Mouse (Mus musculus) midbrain, embryonic 14.5 days (tissue): ENCODE results near the gene Gm45785. TPM values are rescaled to one million over a fixed set of nuclear protein-coding genes. Genes with fewer than 3 reads are reported as not detected.

ENCODE experiments used
- ATAC-seq: fragments of 200-750 bp; cut with Nextera tagmentation; 2 replicates; pipeline ENCODE4 v1.8.0; 2017; ENCODE audit warnings: moderate number of reproducible peaks, moderate library complexity; ENCODE audit not compliant: low FRiP score, low TSS enrichment
- DNase-seq: peaks from one replicate; pipeline ENCODE4 v3.0.0-alpha.2; 2015
- H3K27ac ChIP-seq: fragments of 300-500 bp; sonication (generic); replicated peaks from 2 replicates; pipeline ENCODE4 v1.5.1; 2014; ENCODE audit warnings: mild to moderate bottlenecking, low read depth, low read length, moderate library complexity
- H3K27me3 ChIP-seq: fragments of 300-500 bp; sonication (generic); 2 replicates; pipeline ENCODE4 v1.6.1; 2014; ENCODE audit warnings: low read length, control low read depth, mixed read lengths; ENCODE audit not compliant: control insufficient read depth, insufficient read depth
- H3K36me3 ChIP-seq: fragments of 300-500 bp; sonication (generic); 2 replicates; pipeline ENCODE4 v1.6.1; 2014; ENCODE audit warnings: low read length, control low read depth; ENCODE audit not compliant: control insufficient read depth, insufficient read depth
- H3K4me1 ChIP-seq: fragments of 300-500 bp; sonication (generic); 2 replicates; pipeline ENCODE4 v1.6.1; 2014; ENCODE audit warnings: mild to moderate bottlenecking, antibody characterized with exemption, low read length, control low read depth; ENCODE audit not compliant: control insufficient read depth, insufficient read depth
- H3K4me2 ChIP-seq: fragments of 300-500 bp; sonication (generic); 2 replicates; pipeline ENCODE4 v1.6.1; 2014; ENCODE audit warnings: mild to moderate bottlenecking, low read length, moderate library complexity
- H3K4me3 ChIP-seq: fragments of 300-500 bp; sonication (generic); replicated peaks from 2 replicates; pipeline ENCODE4 v1.5.1; 2014; ENCODE audit warnings: low read depth, low read length
- H3K9ac ChIP-seq: fragments of 300-500 bp; sonication (generic); replicated peaks from 2 replicates; pipeline ENCODE4 v1.6.1; 2014; ENCODE audit warnings: mild to moderate bottlenecking, low read length, moderate library complexity
- H3K9me3 ChIP-seq: fragments of 300-500 bp; sonication (generic); 2 replicates; pipeline ENCODE4 v1.6.1; 2016; ENCODE audit warnings: low read length, control low read depth, mixed read lengths; ENCODE audit not compliant: control insufficient read depth
- WGBS: fragments of 180-500 bp; shearing (Covaris S2); extraction: QIAGEN DNeasy Blood & Tissue Kit; methylation state at CpG from one replicate; pipeline ENCODE4 v1.1.7; 2014; 5-methylcytosine and 5-hydroxymethylcytosine counted together
- polyA plus RNA-seq: library from polyadenylated mRNA; unstranded; fragments of >200 nt; fragmentation: Nextera tagmentation; extraction: Ambion mirVana; gene quantifications from 2 replicates; pipeline ENCODE4 v1.2.1, GENCODE M21; 2014

Gene Gm45785
- polyA plus RNA-seq, 1 experiment from 2014 or later = not detected

GRCm38 (mm10) chr7:140828171-140828881 is 27.8 kb downstream of the Gm45785 start:
- no peaks in the 10 kb centered on the region for H3K4me1 ChIP-seq
- no peaks in the 10 kb centered on the region for H3K9me3 ChIP-seq
- H3K4me2 ChIP-seq = no peak overlapping the region
- ATAC-seq (no peak; the same call in 1 of the 2 replicates), DNase-seq (peak; percentile 78)
- no peak overlapping the region for H3K27ac ChIP-seq
- no peak overlapping the region for H3K9ac ChIP-seq
- 38% methylated on average over 8 of the region's 8 CpGs for WGBS
- no peaks in the 10 kb centered on the region for H3K27me3 ChIP-seq
- no peak overlapping the region for H3K4me3 ChIP-seq
- H3K36me3 ChIP-seq = no peaks in the 10 kb centered on the region

GRCm38 (mm10) chr7:140822731-140823130 is 33.4 kb downstream of the Gm45785 start:
- ATAC-seq (no peak), DNase-seq (no peak)
- H3K4me2 ChIP-seq = no peak overlapping the region
- H3K27ac ChIP-seq = no peak overlapping the region
- H3K4me3 ChIP-seq = no peak overlapping the region
- H3K27me3 ChIP-seq = no peaks in the 10 kb centered on the region
- H3K9me3 ChIP-seq = no peaks in the 10 kb centered on the region
- peaks cover 8% of the 10 kb centered on the region; the same call in 1 of the 2 replicates for H3K36me3 ChIP-seq
- H3K4me1 ChIP-seq = peaks cover 9% of the 10 kb centered on the region; the same call in 1 of the 2 replicates
- 97% methylated on average over 4 of the region's 4 CpGs for WGBS
- H3K9ac ChIP-seq = no peak overlapping the region

GRCm38 (mm10) chr7:140821653-140822329 is 34.3 kb downstream of the Gm45785 start, which contains the start of gene Zfp941:
Gene Zfp941, minus strand, starts transcription at chr7:140822178.
- ATAC-seq = peak; percentile 89
- WGBS = under 1% methylated on average over 21 of the region's 21 CpGs

DNA sequence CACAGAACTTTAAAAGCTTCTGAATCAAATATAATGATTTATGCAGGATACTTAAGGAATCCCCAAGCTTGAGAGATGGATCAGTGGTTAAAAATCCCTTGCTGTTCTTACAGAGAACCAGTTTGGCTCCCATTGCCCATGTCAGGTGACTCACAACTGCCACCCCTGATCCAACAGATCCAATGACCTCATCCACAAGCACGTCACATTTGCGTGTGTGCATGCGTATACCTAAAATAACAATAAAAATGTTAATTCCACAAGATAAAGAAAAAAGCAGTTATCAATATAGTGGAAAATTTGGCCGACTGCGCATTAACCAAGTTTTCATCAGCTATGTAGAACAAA is 34.9 kb downstream of the Gm45785 start:
- H3K27me3 ChIP-seq = no peaks in the 10 kb centered on the region
- H3K4me2 ChIP-seq = peak overlapping the region; percentile 53
- peak overlapping the region; percentile 85 for H3K27ac ChIP-seq
- peak; percentile 57 for ATAC-seq
- no peaks in the 10 kb centered on the region for H3K9me3 ChIP-seq
- H3K36me3 ChIP-seq = peaks cover 18% of the 10 kb centered on the region; the same call in 1 of the 2 replicates
- peaks cover 9% of the 10 kb centered on the region; the same call in 1 of the 2 replicates for H3K4me1 ChIP-seq
- H3K9ac ChIP-seq = peak overlapping the region; percentile 68
- WGBS = 40% methylated on average over 5 of the region's 5 CpGs
- DNase-seq = no peak
- peak overlapping the region; percentile 58 for H3K4me3 ChIP-seq

More at GRCm38 (mm10) chr7:140821653-140822329, 34.3 kb downstream of the Gm45785 start, which contains the start of gene Zfp941:
- peak; percentile 90 for DNase-seq
- H3K4me1 ChIP-seq = peaks cover 9% of the 10 kb centered on the region; the same call in 1 of the 2 replicates
- peak within 1 kb of the TSS; percentile 85 for H3K27ac ChIP-seq
- H3K27me3 ChIP-seq = no peaks in the 10 kb centered on the region
- peak within 1 kb of the TSS; percentile 58 for H3K4me3 ChIP-seq
- peak within 1 kb of the TSS; percentile 68 for H3K9ac ChIP-seq
- peaks cover 16% of the 10 kb centered on the region; the same call in 1 of the 2 replicates for H3K36me3 ChIP-seq
- peak within 1 kb of the TSS; percentile 53 for H3K4me2 ChIP-seq
- H3K9me3 ChIP-seq = no peaks in the 10 kb centered on the region

- Histone ChIP-seq H3K4me3 (no peak overlapping the region), H3K9ac (no peak overlapping the region), H3K27ac (no peak overlapping the region), H3K4me1 (peaks cover 9% of the 10 kb centered on the region; the same call in 1 of the 2 replicates), H3K4me2 (peak overlapping the region; percentile 39), H3K9me3 (no peaks in the 10 kb centered on the region), H3K36me3 (peaks cover 18% of the 10 kb centered on the region; the same call in 1 of the 2 replicates), H3K27me3 (no peaks in the 10 kb centered on the region)
- 69% methylated on average over 4 of the region's 4 CpGs for WGBS
- DNase-seq (peak; percentile 26), ATAC-seq (no peak)
Observed at GRCm38 (mm10) chr7:140820173-140820572, 36.0 kb downstream of the Gm45785 start.

DNA sequence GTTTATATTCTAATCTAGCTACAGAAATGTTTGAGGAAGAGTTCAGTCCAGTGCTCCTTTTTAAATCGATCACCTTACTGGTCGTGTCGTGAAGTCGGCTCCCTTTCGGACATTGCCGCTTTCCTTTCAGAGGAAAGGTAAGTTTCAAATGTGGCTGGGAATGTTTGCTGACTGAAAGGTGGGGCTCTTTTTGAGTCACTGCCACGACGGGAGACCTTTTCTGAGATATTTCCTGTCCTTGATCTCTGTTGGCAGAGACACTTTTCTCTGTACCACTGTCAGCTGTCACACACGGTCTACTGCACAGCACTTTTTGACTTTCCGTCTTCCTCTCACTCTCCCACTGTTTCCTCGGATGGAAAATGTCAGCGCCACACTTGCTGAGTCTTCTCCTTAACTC is 43.3 kb downstream of the Gm45785 start:
- H3K4me2 ChIP-seq = no peak overlapping the region
- H3K27ac ChIP-seq = no peak overlapping the region
- H3K4me3 ChIP-seq = no peak overlapping the region
- no peaks in the 10 kb centered on the region for H3K27me3 ChIP-seq
- H3K9me3 ChIP-seq = no peaks in the 10 kb centered on the region
- no peak overlapping the region for H3K9ac ChIP-seq
- H3K36me3 ChIP-seq = peaks cover 44% of the 10 kb centered on the region
- 91% methylated on average over 12 of the region's 12 CpGs for WGBS
- ATAC-seq (no peak), DNase-seq (no peak)
- H3K4me1 ChIP-seq = no peaks in the 10 kb centered on the region

DNA sequence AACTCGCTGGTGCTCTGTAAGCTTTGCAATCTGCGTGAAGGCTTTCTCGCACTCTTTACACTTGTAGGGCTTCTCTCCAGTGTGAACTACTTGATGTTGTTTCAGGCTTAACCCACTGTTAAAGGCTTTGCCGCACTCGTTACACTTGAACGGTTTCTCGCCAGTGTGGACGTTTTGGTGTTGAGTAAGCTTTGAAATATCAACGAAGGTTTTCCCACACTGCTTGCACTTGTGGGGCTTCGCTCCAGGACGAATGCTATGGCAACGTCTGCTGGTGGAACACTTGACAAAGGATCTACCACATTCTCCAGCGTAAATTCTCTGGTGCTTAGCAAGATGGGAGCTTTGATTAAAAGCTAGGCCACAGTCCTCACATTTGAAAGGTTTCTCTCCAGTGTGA is 44.4 kb downstream of the Gm45785 start:
- H3K9me3 ChIP-seq = no peaks in the 10 kb centered on the region
- ATAC-seq (no peak), DNase-seq (peak; percentile 13)
- H3K9ac ChIP-seq = no peak overlapping the region
- H3K4me2 ChIP-seq = no peak overlapping the region
- H3K27ac ChIP-seq = no peak overlapping the region
- H3K36me3 ChIP-seq = peaks cover 41% of the 10 kb centered on the region
- no peak overlapping the region for H3K4me3 ChIP-seq
- no peaks in the 10 kb centered on the region for H3K27me3 ChIP-seq
- 71% methylated on average over 13 of the region's 13 CpGs for WGBS
- no peaks in the 10 kb centered on the region for H3K4me1 ChIP-seq

- Histone ChIP-seq H3K4me3 (no peak overlapping the region), H3K27me3 (no peaks in the 10 kb centered on the region), H3K9me3 (no peaks in the 10 kb centered on the region), H3K27ac (no peak overlapping the region), H3K36me3 (peaks cover 39% of the 10 kb centered on the region), H3K4me2 (no peak overlapping the region), H3K4me1 (no peaks in the 10 kb centered on the region), H3K9ac (no peak overlapping the region)
- 95% methylated on average over 6 of the region's 6 CpGs for WGBS
- no peak for ATAC-seq
- no peak for DNase-seq
Observed at GRCm38 (mm10) chr7:140810496-140810895, 45.6 kb downstream of the Gm45785 start.
